Mouse (Mus musculus): ENCODE measurements around the gene Lrrc20.

GRCm38 (mm10) chr10:61479461-61479860 is 3.9 kb downstream of the Lrrc20 start:
- TF ChIP-seq POLR2A (IDR thresholded peaks at IDR 0.05; ENCODE audit: low read depth, low read length): no peak
- TF ChIP-seq CTCF (conservative IDR thresholded peaks at IDR 0.05; ENCODE audit: insufficient read depth, insufficient read length, low read depth, low read length): no peak

All from kidney, adult 2 months (tissue).